Mouse (Mus musculus): ENCODE measurements at regions not wholly inside any gene's neighbourhood (a gene's known extent, or its start where the extent isn't known, plus 50 kb on each side); places are given as distances from the start of the nearest gene placed in this dataset.

DNA sequence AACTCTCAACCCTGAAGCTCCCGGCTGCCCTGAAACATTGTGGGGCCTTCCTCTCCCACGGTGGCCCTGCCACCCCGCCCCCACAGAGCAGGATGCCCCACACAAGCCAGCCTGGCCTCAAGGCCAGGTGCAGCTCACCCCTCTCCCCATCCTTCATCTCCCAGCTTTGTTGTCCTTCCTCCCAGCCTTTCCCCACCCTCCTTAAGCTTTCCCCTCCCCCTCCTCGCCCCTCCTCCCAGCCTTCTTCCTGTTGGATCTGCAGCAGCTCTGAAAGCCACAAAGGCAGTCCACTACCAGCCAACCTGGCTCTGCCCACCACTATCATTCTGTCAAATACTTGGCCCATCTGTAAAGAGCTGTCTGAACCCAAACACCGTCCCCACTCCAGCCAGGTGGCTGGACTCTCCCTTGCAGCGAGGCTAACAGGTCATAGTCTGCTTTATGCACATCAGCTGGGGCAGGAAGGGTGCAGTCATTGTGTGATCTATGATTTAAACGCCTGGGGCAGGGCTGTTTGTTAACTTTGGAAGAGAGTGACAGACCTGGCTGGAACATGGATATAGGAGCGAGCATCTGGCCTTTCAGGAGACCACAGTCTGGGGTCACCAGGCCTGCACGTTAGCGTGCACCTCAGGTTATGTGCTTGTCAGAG lies 119.9 kb upstream of the Atp6ap2 start:
- TF ChIP-seq TAL1 (IDR thresholded peaks at IDR 0.05; ENCODE audit: low read length) (no peak), GATA1 (IDR thresholded peaks at IDR 0.05; ENCODE audit: low read length) (no peak)

All from erythroblast, embryonic 14.5 days (primary cell).